Mouse (Mus musculus): ENCODE measurements around the gene Slc25a12.
"Not testable (repeated sequence)": the region's sequence is repeated elsewhere in the genome, so short reads cannot be mapped to it uniquely, and the experiment has no call there.

Slc25a12 gene

GRCm38 (mm10) chr2:71367125-71367880 lies at the start of gene Slc25a12:
Gene Slc25a12, minus strand, starts transcription at chr2:71367749.
- DNase-seq (ENCODE audit: low read depth, low spot score), result peak; percentile 78

GRCm38 (mm10) chr2:71405613-71406012 lies 38.1 kb upstream of the Slc25a12 start:
- no peak for DNase-seq (ENCODE audit: low read depth, low spot score)

- DNase-seq (ENCODE audit: low read depth, low spot score), result no peak
Measured at GRCm38 (mm10) chr2:71389864-71390263, 22.3 kb upstream of the Slc25a12 start.

- peak; percentile 95 for DNase-seq (ENCODE audit: low read depth, low spot score)
Measured at GRCm38 (mm10) chr2:71388951-71389763, 21.6 kb upstream of the Slc25a12 start, which contains the start of gene Hat1. Gene Hat1, plus strand, starts transcription at chr2:71388958.

- DNase-seq (ENCODE audit: low read depth, low spot score), result no peak
Measured at GRCm38 (mm10) chr2:71387766-71388165, 20.2 kb upstream of the Slc25a12 start.

- no peak for DNase-seq (ENCODE audit: low read depth, low spot score)
Measured at GRCm38 (mm10) chr2:71383890-71384289, 16.3 kb upstream of the Slc25a12 start.

- no peak for DNase-seq (ENCODE audit: low read depth, low spot score)
Measured at GRCm38 (mm10) chr2:71381962-71382361, 14.4 kb upstream of the Slc25a12 start.

GRCm38 (mm10) chr2:71377426-71377825 lies 9.9 kb upstream of the Slc25a12 start:
- DNase-seq (ENCODE audit: low read depth, low spot score), result no peak

- DNase-seq (ENCODE audit: low read depth, low spot score), result no peak
Measured at GRCm38 (mm10) chr2:71376433-71376906, 8.9 kb upstream of the Slc25a12 start.

- no peak for DNase-seq (ENCODE audit: low read depth, low spot score)
Measured at GRCm38 (mm10) chr2:71374275-71375155, 7.0 kb upstream of the Slc25a12 start.

- DNase-seq (ENCODE audit: low read depth, low spot score), result not testable (repeated sequence)
Measured at GRCm38 (mm10) chr2:71372261-71372660, 4.7 kb upstream of the Slc25a12 start.

- DNase-seq (ENCODE audit: low read depth, low spot score), result no peak
Measured at GRCm38 (mm10) chr2:71371790-71372189, 4.2 kb upstream of the Slc25a12 start.

GRCm38 (mm10) chr2:71368086-71368485 lies 537 bp upstream of the Slc25a12 start:
- DNase-seq (ENCODE audit: low read depth, low spot score), result no peak

GRCm38 (mm10) chr2:71366618-71367124 lies 878 bp downstream of the Slc25a12 start:
- DNase-seq (ENCODE audit: low read depth, low spot score), result no peak

- no peak for DNase-seq (ENCODE audit: low read depth, low spot score)
Measured at GRCm38 (mm10) chr2:71360192-71360591, 7.4 kb downstream of the Slc25a12 start.

- DNase-seq (ENCODE audit: low read depth, low spot score), result no peak
Measured at GRCm38 (mm10) chr2:71358347-71358746, 9.2 kb downstream of the Slc25a12 start.

GRCm38 (mm10) chr2:71354055-71354425 lies 13.5 kb downstream of the Slc25a12 start:
- no peak for DNase-seq (ENCODE audit: low read depth, low spot score)

- DNase-seq (ENCODE audit: low read depth, low spot score), result no peak
Measured at GRCm38 (mm10) chr2:71353306-71354054, 14.1 kb downstream of the Slc25a12 start.

GRCm38 (mm10) chr2:71351727-71351987 lies 15.9 kb downstream of the Slc25a12 start:
- no peak for DNase-seq (ENCODE audit: low read depth, low spot score)

GRCm38 (mm10) chr2:71350904-71351726 lies 16.4 kb downstream of the Slc25a12 start:
- no peak for DNase-seq (ENCODE audit: low read depth, low spot score)
